Mouse (Mus musculus): Measurements from ENCODE around the gene Tepsin.

The Tepsin gene

GRCm38 (mm10) chr11:120064006-120064667 lies 34.4 kb downstream of the Tepsin start:
- DNase-seq (ENCODE audit: low read depth, low spot score), result no peak

- no peak for DNase-seq (ENCODE audit: low read depth, low spot score)
Observed at GRCm38 (mm10) chr11:120063326-120063725, 35.2 kb downstream of the Tepsin start.

GRCm38 (mm10) chr11:120060634-120061033 lies 37.9 kb downstream of the Tepsin start:
- DNase-seq (ENCODE audit: low read depth, low spot score), result no peak

GRCm38 (mm10) chr11:120055953-120056732 lies 42.4 kb downstream of the Tepsin start:
- DNase-seq (ENCODE audit: low read depth, low spot score), result no peak

GRCm38 (mm10) chr11:120053846-120054245 lies 44.7 kb downstream of the Tepsin start:
- DNase-seq (ENCODE audit: low read depth, low spot score), result no peak

- no peak for DNase-seq (ENCODE audit: low read depth, low spot score)
Observed at GRCm38 (mm10) chr11:120052274-120052673, 46.3 kb downstream of the Tepsin start.

- no peak for DNase-seq (ENCODE audit: low read depth, low spot score)
Observed at GRCm38 (mm10) chr11:120051124-120051811, 47.3 kb downstream of the Tepsin start.

- DNase-seq (ENCODE audit: low read depth, low spot score), result no peak
Observed at GRCm38 (mm10) chr11:120049067-120049466, 49.5 kb downstream of the Tepsin start.

- DNase-seq (ENCODE audit: low read depth, low spot score), result peak; percentile 39
Observed at GRCm38 (mm10) chr11:120048252-120048556, 50.3 kb downstream of the Tepsin start.

- DNase-seq (ENCODE audit: low read depth, low spot score), result no peak
Observed at GRCm38 (mm10) chr11:120047531-120048251, 50.8 kb downstream of the Tepsin start.

GRCm38 (mm10) chr11:120046553-120047191 lies 51.9 kb downstream of the Tepsin start, which contains the start of gene Aatk:
Aatk (minus strand) TSS chr11:120047167.
- no peak for DNase-seq (ENCODE audit: low read depth, low spot score)

GRCm38 (mm10) chr11:120045839-120046552 lies 52.5 kb downstream of the Tepsin start:
- no peak for DNase-seq (ENCODE audit: low read depth, low spot score)

- no peak for DNase-seq (ENCODE audit: low read depth, low spot score)
Observed at GRCm38 (mm10) chr11:120045341-120045740, 53.2 kb downstream of the Tepsin start.

- no peak for DNase-seq (ENCODE audit: low read depth, low spot score)
Observed at GRCm38 (mm10) chr11:120042141-120042838, 56.2 kb downstream of the Tepsin start.

GRCm38 (mm10) chr11:120041191-120042123 lies 57.1 kb downstream of the Tepsin start:
- DNase-seq (ENCODE audit: low read depth, low spot score), result no peak

All from brain, embryonic 18.5 days (tissue).